Mouse (Mus musculus) bone marrow macrophage, adult 2 months (primary cell): ENCODE measurements around the gene Tubb1.

Source experiments
- CTCF ChIP-seq: IDR thresholded peaks from 2 replicates; pipeline ENCODE4 v1.5.1; 2012; ENCODE audit warnings: low read depth, mild to moderate bottlenecking, low read length, moderate library complexity
- POLR2A ChIP-seq: IDR thresholded peaks from 2 replicates; pipeline ENCODE4 v1.6.1; 2012; ENCODE audit warnings: mild to moderate bottlenecking, low read depth, low read length, borderline replicate concordance

DNA sequence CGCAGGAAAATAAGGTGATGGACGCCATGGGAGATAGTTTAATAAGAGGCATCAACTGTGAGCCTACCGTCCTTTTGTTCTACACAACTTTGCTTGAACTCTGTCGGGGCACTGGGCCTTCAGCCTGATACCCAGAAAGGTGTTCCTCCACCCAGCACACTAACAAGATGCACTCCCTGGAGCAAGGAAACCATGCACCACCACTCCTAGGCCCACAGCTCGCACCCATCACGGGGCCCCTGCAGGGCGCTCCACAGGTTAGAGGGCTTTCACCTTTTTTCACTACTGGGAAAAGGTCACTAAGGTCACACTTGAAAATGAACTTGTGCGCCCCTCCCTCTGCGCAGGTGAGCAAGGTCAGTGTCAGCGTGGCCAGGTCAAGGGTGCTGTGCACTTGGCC lies 12.9 kb downstream of the Tubb1 start:
- no peak for TF ChIP-seq POLR2A
- TF ChIP-seq CTCF = no peak
